Mouse (Mus musculus) testis, adult 10 weeks (tissue): ENCODE results near the gene Tpp2. TPM values are rescaled to one million over a fixed set of nuclear protein-coding genes. Genes with fewer than 3 reads are reported as not detected.

Source experiments
- polyA plus RNA-seq: library from polyadenylated mRNA; stranded (reverse); fragments of 350-450 nt; fragmentation: Illumina TruSeq; extraction: RNeasy Lipid Tissue Mini Kit (QIAGEN cat#74804); gene quantifications from one replicate; pipeline ENCODE4 v1.2.3, GENCODE M21; 2014; ENCODE audit warnings: low read depth, low replicate concordance

Gene Tpp2
- 319 TPM for polyA plus RNA-seq

DNA sequence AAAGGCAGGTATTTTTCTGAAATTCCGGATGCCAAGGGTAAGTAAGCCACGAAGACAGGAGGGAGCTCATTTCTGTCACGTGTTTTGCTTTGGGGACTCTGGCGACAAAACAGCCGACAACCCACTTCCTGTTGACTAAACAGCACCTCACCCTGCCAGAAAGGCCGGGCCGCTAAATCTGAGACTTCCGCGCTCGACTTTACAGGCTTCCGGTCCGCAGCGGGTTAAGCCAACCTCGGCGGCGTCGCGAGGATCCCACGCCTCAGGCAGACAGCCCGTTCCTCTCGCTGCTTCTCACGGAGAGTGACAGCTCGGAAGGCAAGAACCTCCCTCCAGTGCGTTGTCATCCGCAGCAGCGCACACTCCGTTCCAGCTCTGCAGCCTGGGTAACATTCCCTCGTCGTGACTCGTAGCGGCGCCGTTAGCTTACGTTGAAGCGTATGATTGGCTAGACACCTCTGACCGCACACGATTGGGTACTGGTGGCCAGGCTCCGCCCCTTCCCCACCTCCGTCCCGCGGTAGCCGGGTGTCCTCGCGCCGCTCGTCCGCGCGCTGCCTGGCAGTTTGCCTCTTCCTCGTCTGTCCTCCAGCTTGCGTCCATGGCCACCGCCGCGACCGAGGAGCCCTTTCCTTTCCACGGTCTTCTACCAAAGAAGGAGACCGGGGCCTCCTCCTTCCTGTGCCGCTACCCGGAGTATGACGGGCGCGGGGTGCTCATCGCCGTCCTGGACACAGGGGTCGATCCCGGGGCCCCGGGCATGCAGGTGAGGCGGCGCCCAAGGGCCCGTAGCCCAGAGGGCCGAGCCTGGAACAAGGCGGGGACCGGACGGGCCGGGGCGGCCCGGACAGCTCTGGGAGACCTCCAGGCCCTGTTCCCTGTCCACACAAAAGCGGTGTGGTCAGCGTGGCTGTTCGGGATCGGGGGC lies at the start of gene Tpp2:
Gene Tpp2 (plus strand): TSS at position 160 of the 928 bp plus-strand sequence.

DNA sequence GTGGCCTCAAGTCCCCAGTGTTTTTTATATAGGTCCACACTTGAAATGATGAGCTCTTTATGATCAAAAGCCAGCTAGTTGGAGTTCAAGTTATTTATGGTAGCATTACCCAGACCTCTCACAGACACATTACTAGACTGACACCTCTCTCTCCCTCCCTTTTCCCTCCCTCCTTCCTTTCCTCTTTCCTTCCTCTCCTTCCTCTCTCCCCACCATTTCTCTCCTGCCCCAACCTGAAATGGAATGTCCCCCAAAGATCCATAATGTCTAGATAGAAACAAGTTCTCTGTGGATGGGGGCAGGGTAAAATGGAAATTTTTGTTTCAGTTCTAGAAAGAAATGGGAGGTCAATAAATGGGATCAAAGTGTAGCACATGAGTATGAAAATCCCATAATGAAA lies 86.5 kb downstream of the Tpp2 start, which contains the start of gene Mettl21c:
Gene Mettl21c (minus strand): TSS at position 101 of the 400 bp plus-strand sequence.

Other genes starting within 250 kb of the Tpp2 start
- 0.25 TPM for gene 1500015O10Rik, start 203.0 kb upstream of the Tpp2 start, polyA plus RNA-seq
- 53.5 TPM for gene Uxs1, start 105.8 kb upstream of the Tpp2 start, polyA plus RNA-seq
- gene Mettl21c, start 86.4 kb downstream of the Tpp2 start, polyA plus RNA-seq, result not detected
- gene Gm8251, start 128.3 kb downstream of the Tpp2 start, polyA plus RNA-seq, result 86.4 TPM
- 564 TPM for gene Tex30, start 168.8 kb downstream of the Tpp2 start, polyA plus RNA-seq
- gene Kdelc1, start 185.2 kb downstream of the Tpp2 start, polyA plus RNA-seq, result 6.2 TPM
- gene Bivm, start 185.3 kb downstream of the Tpp2 start, polyA plus RNA-seq, result 7.6 TPM
- 14.1 TPM for gene Ercc5, start 214.1 kb downstream of the Tpp2 start, polyA plus RNA-seq